Mouse (Mus musculus): ENCODE measurements around the gene Nccrp1. TPM values are rescaled to one million over a fixed set of nuclear protein-coding genes. Genes with fewer than 3 reads are reported as not detected.

The Nccrp1 gene
- total and polyA plus RNA-seq, 3 experiments = not detected

DNA sequence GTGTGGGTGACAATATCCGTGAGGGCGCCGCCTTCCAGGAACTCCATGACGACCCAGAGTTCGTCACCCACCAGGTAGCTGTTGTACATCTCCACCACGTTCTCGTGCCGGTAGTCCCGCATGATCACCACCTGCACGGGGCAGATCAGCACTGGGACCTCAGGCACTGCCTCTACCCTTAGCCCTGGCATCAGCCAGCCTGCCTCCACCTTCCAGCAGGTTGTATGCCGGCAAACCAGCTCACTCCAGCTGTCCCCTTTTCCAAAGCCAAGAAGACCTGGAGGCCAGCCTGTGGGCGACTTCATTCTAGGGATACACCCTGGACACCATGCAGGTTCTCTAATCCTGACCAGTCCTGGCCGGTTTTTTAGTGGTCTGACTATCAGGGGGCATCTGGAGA is 15.9 kb upstream of the Nccrp1 start:
- DNase-seq = no peak
- Histone ChIP-seq H3K4me3 (no peak overlapping the region), H3K4me1 (ENCODE audit: control insufficient read depth, insufficient read depth, low read length) (no peaks in the 10 kb centered on the region; the same call in 1 of the 2 replicates), H3K36me3 (ENCODE audit: control insufficient read depth, insufficient read depth, low read length) (no peaks in the 10 kb centered on the region), H3K27ac (no peak overlapping the region), H3K9ac (ENCODE audit: low read depth, low read length) (no peak overlapping the region), H3K27me3 (ENCODE audit: control insufficient read depth, insufficient read depth, low read length) (no peaks in the 10 kb centered on the region), H3K79me2 (replicated peaks; ENCODE audit: control insufficient read depth, insufficient read depth, low read length) (no peaks in the 10 kb centered on the region)
- TF ChIP-seq EP300 (IDR thresholded peaks at IDR 0.05; ENCODE audit: insufficient read depth, low read depth, low read length) (no peak), CTCF (IDR thresholded peaks at IDR 0.05) (no peak), POLR2A (IDR thresholded peaks at IDR 0.05; ENCODE audit: insufficient read depth, low read depth, low read length) (no peak)
- intact Hi-C loops (cut with DNase I) = no loop called here
- WGBS = 96% methylated on average over 13 of the region's 13 CpGs

- H3K27ac ChIP-seq = no peak overlapping the region
- no peak for DNase-seq
- no peaks in the 10 kb centered on the region for H3K36me3 ChIP-seq (ENCODE audit: control insufficient read depth, insufficient read depth, low read length)
- H3K27me3 ChIP-seq (ENCODE audit: control insufficient read depth, insufficient read depth, low read length) = no peaks in the 10 kb centered on the region
- WGBS = 90% methylated on average over 13 of the region's 13 CpGs
- no peaks in the 10 kb centered on the region for H3K79me2 ChIP-seq (replicated peaks; ENCODE audit: control insufficient read depth, insufficient read depth, low read length)
- H3K4me1 ChIP-seq (ENCODE audit: control insufficient read depth, insufficient read depth, low read length) = no peaks in the 10 kb centered on the region; the same call in 1 of the 2 replicates
- no peak overlapping the region for H3K4me3 ChIP-seq
- TF ChIP-seq EP300 (IDR thresholded peaks at IDR 0.05; ENCODE audit: insufficient read depth, low read depth, low read length) (no peak), POLR2A (IDR thresholded peaks at IDR 0.05; ENCODE audit: insufficient read depth, low read depth, low read length) (no peak), CTCF (IDR thresholded peaks at IDR 0.05) (no peak)
- intact Hi-C loops (cut with DNase I) = no loop called here
- no peak overlapping the region for H3K9ac ChIP-seq (ENCODE audit: low read depth, low read length)
Observed at GRCm38 (mm10) chr7:28562371-28562770, 15.3 kb upstream of the Nccrp1 start.

- H3K27ac ChIP-seq = no peak overlapping the region
- no peaks in the 10 kb centered on the region for H3K36me3 ChIP-seq (ENCODE audit: control insufficient read depth, insufficient read depth, low read length)
- H3K79me2 ChIP-seq (replicated peaks; ENCODE audit: control insufficient read depth, insufficient read depth, low read length) = no peaks in the 10 kb centered on the region
- H3K4me1 ChIP-seq (ENCODE audit: control insufficient read depth, insufficient read depth, low read length) = no peaks in the 10 kb centered on the region; the same call in 1 of the 2 replicates
- no peak for DNase-seq
- no peak overlapping the region for H3K9ac ChIP-seq (ENCODE audit: low read depth, low read length)
- intact Hi-C loops (cut with DNase I) = no loop called here
- H3K27me3 ChIP-seq (ENCODE audit: control insufficient read depth, insufficient read depth, low read length) = no peaks in the 10 kb centered on the region
- no peak overlapping the region for H3K4me3 ChIP-seq
- 93% methylated on average over 11 of the region's 11 CpGs for whole genome bisulfite sequencing
- TF ChIP-seq CTCF (IDR thresholded peaks at IDR 0.05) = no peak
- no peak for TF ChIP-seq EP300 (IDR thresholded peaks at IDR 0.05; ENCODE audit: insufficient read depth, low read depth, low read length)
- TF ChIP-seq POLR2A (IDR thresholded peaks at IDR 0.05; ENCODE audit: insufficient read depth, low read depth, low read length) = no peak
Observed at GRCm38 (mm10) chr7:28561967-28562366, 14.9 kb upstream of the Nccrp1 start.

DNA sequence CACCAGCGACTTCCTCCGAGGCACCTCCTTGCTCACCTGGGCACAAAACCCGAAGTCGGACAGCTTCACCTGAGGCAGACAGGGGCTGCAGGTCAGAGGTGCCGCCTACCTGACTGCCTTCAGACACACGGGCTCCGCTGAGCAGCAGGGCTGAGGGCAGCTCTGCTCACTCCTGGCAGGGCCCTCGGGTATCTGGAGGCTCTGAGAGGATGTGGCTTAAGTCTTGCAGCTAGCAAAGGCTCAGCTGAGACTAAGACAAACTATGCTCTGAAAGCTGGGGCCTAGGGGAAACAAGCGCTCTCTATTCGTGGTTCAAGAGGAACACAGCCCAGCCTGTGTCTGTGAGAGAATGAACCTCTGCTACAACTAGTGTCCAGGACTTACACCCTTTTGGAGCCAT is 13.8 kb upstream of the Nccrp1 start:
- no peak for DNase-seq
- Histone ChIP-seq H3K36me3 (ENCODE audit: control insufficient read depth, insufficient read depth, low read length) (no peaks in the 10 kb centered on the region), H3K27ac (no peak overlapping the region), H3K4me1 (ENCODE audit: control insufficient read depth, insufficient read depth, low read length) (no peaks in the 10 kb centered on the region; the same call in 1 of the 2 replicates), H3K4me3 (no peak overlapping the region), H3K9ac (ENCODE audit: low read depth, low read length) (no peak overlapping the region), H3K79me2 (replicated peaks; ENCODE audit: control insufficient read depth, insufficient read depth, low read length) (no peaks in the 10 kb centered on the region), H3K27me3 (ENCODE audit: control insufficient read depth, insufficient read depth, low read length) (no peaks in the 10 kb centered on the region)
- 94% methylated on average over 10 of the region's 10 CpGs for WGBS
- TF ChIP-seq POLR2A (IDR thresholded peaks at IDR 0.05; ENCODE audit: insufficient read depth, low read depth, low read length) (no peak), CTCF (IDR thresholded peaks at IDR 0.05) (no peak), EP300 (IDR thresholded peaks at IDR 0.05; ENCODE audit: insufficient read depth, low read depth, low read length) (no peak)
- intact Hi-C loops (cut with DNase I) = no loop called here

GRCm38 (mm10) chr7:28558486-28558885 is 11.4 kb upstream of the Nccrp1 start:
- no peaks in the 10 kb centered on the region for H3K36me3 ChIP-seq (ENCODE audit: control insufficient read depth, insufficient read depth, low read length)
- no peak overlapping the region for H3K27ac ChIP-seq
- no peaks in the 10 kb centered on the region for H3K27me3 ChIP-seq (ENCODE audit: control insufficient read depth, insufficient read depth, low read length)
- no peaks in the 10 kb centered on the region; the same call in 1 of the 2 replicates for H3K4me1 ChIP-seq (ENCODE audit: control insufficient read depth, insufficient read depth, low read length)
- TF ChIP-seq POLR2A (IDR thresholded peaks at IDR 0.05; ENCODE audit: insufficient read depth, low read depth, low read length) (no peak), EP300 (IDR thresholded peaks at IDR 0.05; ENCODE audit: insufficient read depth, low read depth, low read length) (no peak), CTCF (IDR thresholded peaks at IDR 0.05) (no peak)
- H3K4me3 ChIP-seq = no peak overlapping the region
- no peaks in the 10 kb centered on the region for H3K79me2 ChIP-seq (replicated peaks; ENCODE audit: control insufficient read depth, insufficient read depth, low read length)
- no peak overlapping the region for H3K9ac ChIP-seq (ENCODE audit: low read depth, low read length)
- intact Hi-C loops (cut with DNase I) = no loop called here
- peak; percentile 68 to 76 for DNase-seq
- 39% methylated on average over 4 of the region's 4 CpGs for WGBS

DNA sequence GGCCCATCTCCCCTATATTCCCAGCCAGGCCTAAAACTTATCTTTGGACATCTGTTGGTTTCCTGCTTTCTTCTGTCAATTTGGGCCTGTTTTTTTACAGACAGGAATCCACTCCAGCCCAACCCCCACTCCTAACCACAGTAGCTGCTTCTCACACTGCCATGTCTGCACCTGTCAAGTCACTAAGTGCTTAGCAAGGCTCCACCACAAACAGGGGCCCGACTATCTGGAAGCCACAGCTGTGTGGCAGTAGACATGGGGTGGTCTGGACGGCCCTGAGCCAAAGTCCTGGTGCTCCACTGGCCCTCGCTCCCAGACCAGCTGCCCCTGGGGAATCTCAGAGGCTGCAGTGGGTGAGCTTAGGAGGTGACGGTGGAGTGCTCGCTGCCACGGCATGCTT is 10.7 kb upstream of the Nccrp1 start:
- Histone ChIP-seq H3K9ac (ENCODE audit: low read depth, low read length) (no peak overlapping the region), H3K4me1 (ENCODE audit: control insufficient read depth, insufficient read depth, low read length) (no peaks in the 10 kb centered on the region; the same call in 1 of the 2 replicates), H3K4me3 (no peak overlapping the region), H3K36me3 (ENCODE audit: control insufficient read depth, insufficient read depth, low read length) (no peaks in the 10 kb centered on the region), H3K27me3 (ENCODE audit: control insufficient read depth, insufficient read depth, low read length) (no peaks in the 10 kb centered on the region), H3K27ac (no peak overlapping the region), H3K79me2 (replicated peaks; ENCODE audit: control insufficient read depth, insufficient read depth, low read length) (no peaks in the 10 kb centered on the region)
- DNase-seq = no peak
- WGBS = 68% methylated on average over 6 of the region's 6 CpGs
- intact Hi-C loops (cut with DNase I) = no loop called here
- TF ChIP-seq EP300 (IDR thresholded peaks at IDR 0.05; ENCODE audit: insufficient read depth, low read depth, low read length) (no peak), POLR2A (IDR thresholded peaks at IDR 0.05; ENCODE audit: insufficient read depth, low read depth, low read length) (no peak), CTCF (IDR thresholded peaks at IDR 0.05) (no peak)

All from heart, adult 2 months (tissue).